Mouse (Mus musculus): Measurements from ENCODE around the gene Emc7. TPM values are rescaled to one million over a fixed set of nuclear protein-coding genes. Genes with fewer than 3 reads are reported as not detected.
A peak's percentile ranks its signal among the peaks of the same experiment; 100 is the strongest.
"Not testable (repeated sequence)": the region's sequence is repeated elsewhere in the genome, so short reads cannot be mapped to it uniquely, and the experiment has no call there.

Emc7 gene
- polyA plus RNA-seq (2014; fragmentation: Nextera tagmentation; extraction: Ambion mirVana): 9.4 and 10.2 TPM in 2 replicates

GRCm38 (mm10) chr2:112454862-112455564 is at the start of gene Emc7:
Gene Emc7 (plus strand): TSS chr2:112454997.
- H3K36me3 ChIP-seq (ENCODE audit: control insufficient read depth, insufficient read depth, low read length): peaks cover 1% of the 10 kb centered on the region; the same call in 1 of the 2 replicates
- no peaks in the 10 kb centered on the region for H3K27me3 ChIP-seq (ENCODE audit: control insufficient read depth, insufficient read depth, low read length)
- H3K4me2 ChIP-seq (ENCODE audit: low read depth, severe bottlenecking): peak within 1 kb of the TSS; percentile 76
- no peak within 1 kb of the TSS; the same call in 1 of the 2 replicates for H3K27ac ChIP-seq (replicated peaks; ENCODE audit: low read depth, low read length)
- peak within 1 kb of the TSS; percentile 89 for H3K9ac ChIP-seq (ENCODE audit: low read length)
- under 1% methylated on average over 49 of the region's 49 CpGs for WGBS
- peak; percentile 96 for ATAC-seq (ENCODE audit: insufficient number of reproducible peaks, low FRiP score, low TSS enrichment, low read depth)
- H3K9me3 ChIP-seq (ENCODE audit: control insufficient read depth, low read length): no peaks in the 10 kb centered on the region
- H3K4me3 ChIP-seq (ENCODE audit: low read depth, low read length): peak within 1 kb of the TSS; percentile 92
- no peaks in the 10 kb centered on the region for H3K4me1 ChIP-seq (ENCODE audit: control insufficient read depth, insufficient read depth, low read length)
- peak; percentile 99 for DNase-seq (ENCODE audit: low spot score)

- H3K4me2 ChIP-seq (ENCODE audit: low read depth, severe bottlenecking): no peak overlapping the region
- 92% methylated on average over 3 of the region's 3 CpGs for WGBS
- no peaks in the 10 kb centered on the region for H3K4me1 ChIP-seq (ENCODE audit: control insufficient read depth, insufficient read depth, low read length)
- H3K27me3 ChIP-seq (ENCODE audit: control insufficient read depth, insufficient read depth, low read length): no peaks in the 10 kb centered on the region
- DNase-seq (ENCODE audit: low spot score): no peak
- H3K27ac ChIP-seq (replicated peaks; ENCODE audit: low read depth, low read length): no peak overlapping the region
- ATAC-seq (ENCODE audit: insufficient number of reproducible peaks, low FRiP score, low TSS enrichment, low read depth): no peak
- no peak overlapping the region for H3K9ac ChIP-seq (ENCODE audit: low read length)
- H3K36me3 ChIP-seq (ENCODE audit: control insufficient read depth, insufficient read depth, low read length): peaks cover 5% of the 10 kb centered on the region; the same call in 1 of the 2 replicates
- no peak overlapping the region for H3K4me3 ChIP-seq (ENCODE audit: low read depth, low read length)
- no peaks in the 10 kb centered on the region for H3K9me3 ChIP-seq (ENCODE audit: control insufficient read depth, low read length)
Measured at GRCm38 (mm10) chr2:112407030-112407429, 47.8 kb upstream of the Emc7 start.

- ATAC-seq (ENCODE audit: insufficient number of reproducible peaks, low FRiP score, low TSS enrichment, low read depth): no peak
Measured at GRCm38 (mm10) chr2:112425308-112425707, 29.5 kb upstream of the Emc7 start.

DNA sequence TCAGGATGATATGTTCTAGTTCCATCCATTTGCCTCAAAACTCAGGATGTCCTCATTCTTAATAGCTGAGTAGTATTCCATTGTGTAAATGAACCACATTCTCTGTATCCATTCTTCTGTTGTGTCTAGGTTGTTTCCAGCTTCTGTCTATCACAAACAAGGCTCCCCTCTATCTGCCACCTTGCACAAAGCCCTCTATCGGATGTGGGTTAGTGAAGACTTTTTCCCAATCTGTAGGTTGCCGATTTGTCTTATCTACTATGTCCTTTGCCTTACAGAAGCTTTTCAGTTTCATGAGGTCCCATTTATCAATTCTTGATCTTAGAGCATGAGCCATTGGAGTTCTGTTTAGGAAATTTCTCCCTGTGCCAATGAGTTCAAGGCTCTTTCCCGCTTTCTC is 26.3 kb upstream of the Emc7 start:
- not testable (repeated sequence) for H3K27me3 ChIP-seq (ENCODE audit: control insufficient read depth, insufficient read depth, low read length); H3K4me1 ChIP-seq (ENCODE audit: control insufficient read depth, insufficient read depth, low read length); ATAC-seq (ENCODE audit: insufficient number of reproducible peaks, low FRiP score, low TSS enrichment, low read depth); H3K9me3 ChIP-seq (ENCODE audit: control insufficient read depth, low read length); H3K27ac ChIP-seq (replicated peaks; ENCODE audit: low read depth, low read length); H3K9ac ChIP-seq (ENCODE audit: low read length); H3K36me3 ChIP-seq (ENCODE audit: control insufficient read depth, insufficient read depth, low read length); H3K4me2 ChIP-seq (ENCODE audit: low read depth, severe bottlenecking); DNase-seq (ENCODE audit: low spot score); H3K4me3 ChIP-seq (ENCODE audit: low read depth, low read length)
- WGBS: 94% methylated on average over 3 of the region's 3 CpGs

More at GRCm38 (mm10) chr2:112425308-112425707, 29.5 kb upstream of the Emc7 start:
- WGBS: 83% methylated on average over 3 of the region's 3 CpGs
- no peaks in the 10 kb centered on the region for H3K36me3 ChIP-seq (ENCODE audit: control insufficient read depth, insufficient read depth, low read length)
- no peak overlapping the region for H3K4me2 ChIP-seq (ENCODE audit: low read depth, severe bottlenecking)
- H3K4me3 ChIP-seq (ENCODE audit: low read depth, low read length): no peak overlapping the region
- H3K27me3 ChIP-seq (ENCODE audit: control insufficient read depth, insufficient read depth, low read length): no peaks in the 10 kb centered on the region
- H3K9me3 ChIP-seq (ENCODE audit: control insufficient read depth, low read length): no peaks in the 10 kb centered on the region
- DNase-seq (ENCODE audit: low spot score): no peak
- no peaks in the 10 kb centered on the region for H3K4me1 ChIP-seq (ENCODE audit: control insufficient read depth, insufficient read depth, low read length)
- H3K27ac ChIP-seq (replicated peaks; ENCODE audit: low read depth, low read length): no peak overlapping the region
- H3K9ac ChIP-seq (ENCODE audit: low read length): no peak overlapping the region

DNA sequence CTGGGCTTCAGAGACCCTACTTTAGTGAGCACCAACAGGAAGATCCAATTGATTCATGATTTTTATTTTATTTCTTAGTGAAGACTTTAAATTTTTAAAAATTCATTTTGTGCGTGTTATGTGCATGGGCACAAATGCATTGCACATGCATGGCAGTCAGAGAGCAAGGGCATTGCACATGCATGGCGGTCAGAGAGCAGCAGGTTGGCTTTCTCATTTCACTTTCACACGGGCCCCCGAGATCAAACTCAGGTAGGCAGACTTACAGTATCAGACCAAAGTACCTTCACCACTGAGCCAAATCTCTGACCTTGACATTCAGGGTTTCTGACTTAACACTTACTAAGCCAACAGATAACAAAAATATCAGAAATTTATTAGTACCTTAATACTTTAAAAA is 25.1 kb upstream of the Emc7 start:
- H3K9me3 ChIP-seq (ENCODE audit: control insufficient read depth, low read length): no peaks in the 10 kb centered on the region
- DNase-seq (ENCODE audit: low spot score) (no peak), ATAC-seq (ENCODE audit: insufficient number of reproducible peaks, low FRiP score, low TSS enrichment, low read depth) (no peak)
- no peaks in the 10 kb centered on the region for H3K36me3 ChIP-seq (ENCODE audit: control insufficient read depth, insufficient read depth, low read length)
- no peak overlapping the region for H3K27ac ChIP-seq (replicated peaks; ENCODE audit: low read depth, low read length)
- 87% methylated on average over 4 of the region's 4 CpGs for WGBS
- H3K4me2 ChIP-seq (ENCODE audit: low read depth, severe bottlenecking): no peak overlapping the region
- no peaks in the 10 kb centered on the region for H3K4me1 ChIP-seq (ENCODE audit: control insufficient read depth, insufficient read depth, low read length)
- H3K27me3 ChIP-seq (ENCODE audit: control insufficient read depth, insufficient read depth, low read length): no peaks in the 10 kb centered on the region
- no peak overlapping the region for H3K4me3 ChIP-seq (ENCODE audit: low read depth, low read length)
- H3K9ac ChIP-seq (ENCODE audit: low read length): no peak overlapping the region

DNA sequence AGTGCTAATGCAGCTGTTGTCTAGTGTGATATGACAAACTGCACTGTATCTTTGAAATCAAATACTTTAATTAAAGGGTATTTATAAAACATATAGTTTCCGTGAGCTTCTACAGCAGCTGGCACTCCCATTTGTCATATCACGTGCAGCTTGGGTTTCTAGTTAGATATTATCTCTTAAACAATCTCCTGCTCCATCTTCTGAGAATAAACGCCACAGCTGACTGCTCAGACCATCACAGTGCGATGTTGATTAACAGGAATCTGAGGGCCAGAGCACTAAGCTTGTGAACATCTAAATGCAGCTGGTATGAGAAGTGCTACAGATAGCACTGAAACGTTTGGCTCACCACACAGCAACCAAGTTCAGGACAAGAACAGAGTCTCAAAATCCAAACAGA is 24.4 kb upstream of the Emc7 start:
- no peaks in the 10 kb centered on the region for H3K36me3 ChIP-seq (ENCODE audit: control insufficient read depth, insufficient read depth, low read length)
- WGBS: 75% methylated on average over 5 of the region's 5 CpGs
- H3K27ac ChIP-seq (replicated peaks; ENCODE audit: low read depth, low read length): no peak overlapping the region
- H3K4me2 ChIP-seq (ENCODE audit: low read depth, severe bottlenecking): no peak overlapping the region
- no peaks in the 10 kb centered on the region for H3K27me3 ChIP-seq (ENCODE audit: control insufficient read depth, insufficient read depth, low read length)
- ATAC-seq (ENCODE audit: insufficient number of reproducible peaks, low FRiP score, low TSS enrichment, low read depth) (no peak), DNase-seq (ENCODE audit: low spot score) (no peak)
- no peaks in the 10 kb centered on the region for H3K4me1 ChIP-seq (ENCODE audit: control insufficient read depth, insufficient read depth, low read length)
- no peak overlapping the region for H3K4me3 ChIP-seq (ENCODE audit: low read depth, low read length)
- no peaks in the 10 kb centered on the region for H3K9me3 ChIP-seq (ENCODE audit: control insufficient read depth, low read length)
- H3K9ac ChIP-seq (ENCODE audit: low read length): no peak overlapping the region

- no peak for ATAC-seq (ENCODE audit: insufficient number of reproducible peaks, low FRiP score, low TSS enrichment, low read depth)
- Histone ChIP-seq H3K27ac (replicated peaks; ENCODE audit: low read depth, low read length) (no peak overlapping the region), H3K9me3 (ENCODE audit: control insufficient read depth, low read length) (no peaks in the 10 kb centered on the region), H3K9ac (ENCODE audit: low read length) (no peak overlapping the region), H3K27me3 (ENCODE audit: control insufficient read depth, insufficient read depth, low read length) (no peaks in the 10 kb centered on the region), H3K4me1 (ENCODE audit: control insufficient read depth, insufficient read depth, low read length) (no peaks in the 10 kb centered on the region), H3K4me2 (ENCODE audit: low read depth, severe bottlenecking) (no peak overlapping the region), H3K36me3 (ENCODE audit: control insufficient read depth, insufficient read depth, low read length) (no peaks in the 10 kb centered on the region), H3K4me3 (ENCODE audit: low read depth, low read length) (no peak overlapping the region)
- DNase-seq (ENCODE audit: low spot score): no peak
- 93% methylated on average over 2 of the region's 2 CpGs for WGBS
Measured at GRCm38 (mm10) chr2:112432523-112432922, 22.3 kb upstream of the Emc7 start.

GRCm38 (mm10) chr2:112433359-112433758 is 21.4 kb upstream of the Emc7 start:
- Histone ChIP-seq H3K9ac (ENCODE audit: low read length) (no peak overlapping the region), H3K27ac (replicated peaks; ENCODE audit: low read depth, low read length) (no peak overlapping the region), H3K4me1 (ENCODE audit: control insufficient read depth, insufficient read depth, low read length) (no peaks in the 10 kb centered on the region), H3K36me3 (ENCODE audit: control insufficient read depth, insufficient read depth, low read length) (no peaks in the 10 kb centered on the region), H3K27me3 (ENCODE audit: control insufficient read depth, insufficient read depth, low read length) (no peaks in the 10 kb centered on the region), H3K9me3 (ENCODE audit: control insufficient read depth, low read length) (no peaks in the 10 kb centered on the region), H3K4me3 (ENCODE audit: low read depth, low read length) (no peak overlapping the region), H3K4me2 (ENCODE audit: low read depth, severe bottlenecking) (no peak overlapping the region)
- 87% methylated on average over 2 of the region's 2 CpGs for WGBS
- no peak for ATAC-seq (ENCODE audit: insufficient number of reproducible peaks, low FRiP score, low TSS enrichment, low read depth)
- no peak for DNase-seq (ENCODE audit: low spot score)

- Histone ChIP-seq H3K4me1 (ENCODE audit: control insufficient read depth, insufficient read depth, low read length) (no peaks in the 10 kb centered on the region), H3K9ac (ENCODE audit: low read length) (no peak overlapping the region), H3K36me3 (ENCODE audit: control insufficient read depth, insufficient read depth, low read length) (no peaks in the 10 kb centered on the region), H3K9me3 (ENCODE audit: control insufficient read depth, low read length) (no peaks in the 10 kb centered on the region), H3K4me2 (ENCODE audit: low read depth, severe bottlenecking) (no peak overlapping the region), H3K27ac (replicated peaks; ENCODE audit: low read depth, low read length) (no peak overlapping the region), H3K27me3 (ENCODE audit: control insufficient read depth, insufficient read depth, low read length) (no peaks in the 10 kb centered on the region), H3K4me3 (ENCODE audit: low read depth, low read length) (no peak overlapping the region)
- DNase-seq (ENCODE audit: low spot score) (no peak), ATAC-seq (ENCODE audit: insufficient number of reproducible peaks, low FRiP score, low TSS enrichment, low read depth) (no peak)
- 78% methylated on average over 4 of the region's 4 CpGs for WGBS
Measured at GRCm38 (mm10) chr2:112436292-112436691, 18.5 kb upstream of the Emc7 start.
